Mouse (Mus musculus) kidney, postnatal 4 days (tissue): ENCODE results near the gene D6Ertd527e.

Experiments
- DNase-seq, 2 experiments: peaks; one replicate each; pipeline ENCODE4 v3.0.0; 2021; ENCODE audit warnings: mixed read lengths in 2 of 2

The D6Ertd527e gene

DNA sequence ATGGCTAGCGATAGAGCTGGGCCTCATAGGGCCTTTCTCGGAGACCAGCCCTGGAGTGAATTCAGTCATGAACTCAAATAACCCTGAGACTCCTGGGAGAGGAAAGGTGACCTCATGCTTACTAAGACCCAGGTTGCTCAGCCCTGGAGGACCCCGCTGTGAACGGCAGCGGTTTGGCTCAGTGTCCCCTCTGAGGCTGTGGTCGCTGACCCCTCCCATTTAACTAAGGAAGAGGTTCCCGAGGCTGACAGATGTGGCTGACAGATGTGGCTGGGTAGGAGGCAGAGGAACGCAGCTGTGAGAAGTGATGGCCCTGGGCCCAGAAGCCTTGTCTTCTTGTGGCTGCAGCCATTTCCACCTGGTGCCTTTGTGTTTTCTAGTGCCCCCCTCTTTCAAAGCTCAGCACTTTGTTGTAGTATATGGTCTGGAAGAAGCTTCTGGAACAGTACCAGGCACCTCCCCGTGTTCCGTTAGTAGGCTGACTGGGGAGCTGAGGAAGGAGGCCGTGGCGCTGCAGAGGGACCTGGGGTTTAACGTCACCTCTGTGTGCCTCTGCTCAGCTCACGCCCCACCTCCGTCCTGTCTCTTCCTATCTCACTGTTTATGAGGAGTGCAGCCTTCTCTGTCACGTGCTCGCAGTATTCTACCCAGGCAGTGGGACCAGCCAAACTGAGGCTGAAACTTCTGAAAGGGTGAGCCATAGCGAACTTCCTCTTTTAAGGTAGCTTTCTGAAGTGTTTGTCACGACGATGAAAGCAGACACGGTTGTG, 48.1 kb downstream of the D6Ertd527e start:
- DNase-seq, result peak; percentile 8 to 13

DNA sequence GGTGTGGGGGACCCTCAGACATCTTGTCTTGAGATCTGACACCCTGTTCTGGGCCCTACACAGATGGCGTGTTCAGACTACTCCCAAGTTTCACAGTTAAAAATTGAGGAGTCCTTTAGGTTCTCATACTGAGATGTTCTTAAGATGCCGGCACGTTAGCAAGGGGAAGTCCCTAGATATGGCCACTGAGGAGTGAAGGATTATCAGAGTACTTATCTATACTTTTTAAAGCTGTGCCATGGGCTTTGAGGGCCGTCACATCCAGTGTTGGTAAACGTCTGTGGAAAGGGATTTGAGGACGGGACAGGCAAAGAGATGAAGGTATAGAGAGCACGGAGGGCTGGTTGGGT, 48.7 kb downstream of the D6Ertd527e start:
- DNase-seq, result no peak

DNA sequence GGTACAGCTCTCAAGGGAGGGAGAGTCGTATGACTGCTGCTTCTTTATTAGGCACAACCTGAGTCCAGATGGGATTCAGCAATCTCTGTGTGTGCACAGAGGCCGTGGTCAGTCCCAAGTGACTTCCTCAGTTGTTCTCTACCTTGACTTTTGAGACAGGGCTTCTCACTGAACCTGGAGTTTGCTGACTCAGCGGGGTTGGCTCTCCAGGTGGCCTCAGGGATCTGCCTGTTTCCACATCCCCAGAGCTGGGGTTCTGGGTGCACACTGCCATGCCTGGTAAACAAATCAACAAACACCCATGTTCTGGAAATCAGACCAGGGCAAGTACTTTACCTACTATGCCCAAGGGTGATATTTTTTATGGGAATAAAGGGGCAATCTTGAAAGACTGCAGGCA, 49.3 kb downstream of the D6Ertd527e start:
- DNase-seq, result no peak

DNA sequence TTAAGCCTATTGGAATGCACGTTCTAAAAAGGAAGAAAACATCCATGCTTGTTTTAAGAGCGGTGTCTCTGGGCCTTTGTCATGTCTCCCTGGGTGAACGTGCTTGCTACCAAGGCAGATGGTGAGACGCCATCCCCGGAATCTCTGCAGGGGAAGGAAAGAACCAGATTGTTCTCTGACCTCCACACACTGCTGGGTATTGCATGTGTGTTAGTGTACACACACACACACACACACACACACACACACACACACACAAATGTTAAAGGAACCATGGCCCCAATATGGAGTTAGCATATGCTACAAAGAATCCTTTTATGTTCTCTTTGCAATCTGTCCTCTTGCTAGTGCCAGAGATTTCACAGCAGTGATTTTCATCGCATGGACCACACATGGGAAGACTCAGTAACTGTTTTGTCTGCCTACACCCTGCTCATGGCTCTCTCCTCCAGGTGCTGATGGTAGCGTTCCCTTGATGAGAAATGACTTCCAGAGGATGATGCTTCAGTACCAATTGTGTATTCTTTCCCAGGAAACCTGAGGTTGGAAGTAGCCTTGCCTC, 53.6 kb downstream of the D6Ertd527e start:
- DNase-seq, result no peak

DNA sequence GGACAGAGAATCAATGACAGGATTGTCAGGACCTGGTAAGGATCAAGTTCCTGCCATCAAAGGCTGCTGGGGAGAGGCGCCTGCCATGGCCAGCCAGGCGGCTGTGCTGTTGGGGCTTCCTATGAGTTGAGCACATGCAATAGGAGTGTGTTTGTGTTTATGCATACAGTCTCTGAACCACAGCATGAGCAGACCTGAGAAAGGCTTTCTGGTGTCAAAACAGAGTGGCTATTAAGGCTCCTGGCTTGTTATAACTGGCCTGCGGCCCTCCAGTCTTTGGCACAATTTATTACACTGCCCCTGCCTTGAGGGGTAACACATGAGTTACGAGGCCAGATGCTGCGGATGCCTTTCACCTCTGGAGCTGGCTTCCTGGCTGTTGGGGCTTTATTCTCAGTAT, 55.6 kb downstream of the D6Ertd527e start:
- DNase-seq, result peak in 1 of 2 experiments; percentile 17

DNA sequence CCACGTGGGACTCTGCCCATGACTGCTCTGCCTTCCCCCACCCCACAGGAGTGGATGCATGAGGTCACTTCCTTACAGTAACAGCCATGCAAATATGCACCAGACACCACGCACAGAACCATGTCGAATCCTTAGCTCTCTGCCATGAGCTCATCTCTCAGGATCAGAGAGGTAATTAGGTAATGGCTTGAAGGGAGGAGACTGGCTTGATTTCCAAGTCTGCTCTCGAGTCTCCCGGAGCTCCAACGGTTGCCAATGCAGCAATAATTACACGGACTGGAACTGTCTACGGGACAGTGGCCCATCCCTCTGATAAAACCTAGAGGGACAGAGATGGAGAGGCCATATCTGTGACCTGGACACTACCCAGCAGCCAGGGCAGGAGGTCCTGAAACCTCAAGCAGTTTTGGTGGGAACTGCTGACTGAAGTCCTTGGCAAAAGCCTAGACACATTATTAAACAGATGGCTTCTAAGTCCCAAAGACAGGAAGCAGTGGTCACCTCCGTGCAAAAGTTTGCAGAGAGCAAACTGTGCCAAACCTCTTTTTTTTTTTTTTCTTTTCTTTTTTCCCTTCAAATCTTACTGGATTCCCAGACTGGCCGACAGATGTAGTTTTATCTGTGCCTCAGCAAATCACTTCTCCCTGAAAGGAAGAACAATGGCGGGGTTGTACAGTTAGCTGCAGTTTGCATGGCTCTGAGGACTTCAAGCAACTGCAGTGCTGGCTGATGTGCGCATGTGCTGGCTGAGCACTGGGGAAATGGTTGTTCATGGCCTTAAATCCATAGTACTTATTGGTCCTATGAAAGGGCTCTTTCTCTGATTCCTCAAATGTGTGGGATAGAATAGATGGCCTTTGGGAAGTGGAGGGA, 57.1 kb downstream of the D6Ertd527e start:
- DNase-seq, result peak; percentile 17 to 19
